Mouse (Mus musculus): ENCODE measurements around the gene Rpl22.

GRCm38 (mm10) chr4:152359700-152360099 lies 34.2 kb downstream of the Rpl22 start:
- no peak for TF ChIP-seq POLR2A (IDR thresholded peaks at IDR 0.05; ENCODE audit: low read depth, low read length)
- TF ChIP-seq CTCF (IDR thresholded peaks at IDR 0.05; ENCODE audit: borderline replicate concordance, insufficient read depth, low read length): no peak
